Mouse (Mus musculus) heart, adult 2 months (tissue): ENCODE results near the gene Dscam. TPM values are rescaled to one million over a fixed set of nuclear protein-coding genes. Genes with fewer than 3 reads are reported as not detected.
A peak's percentile ranks its signal among the peaks of the same experiment; 100 is the strongest.

Source experiments
- DNase-seq, 2 experiments: peaks; one replicate each; pipeline ENCODE4 v3.0.0; 2021
- H3K27ac ChIP-seq: fragments of 200-600 bp; 2 replicates; pipeline ENCODE4 v1.8.1; 2022
- H3K27me3 ChIP-seq: fragments of 200-500 bp; 2 replicates; pipeline ENCODE4 v1.6.1; 2012; ENCODE audit warnings: mild to moderate bottlenecking, low read length, inconsistent platforms, mixed read lengths; ENCODE audit not compliant: control insufficient read depth, insufficient read depth
- H3K36me3 ChIP-seq: fragments of 200-500 bp; 2 replicates; pipeline ENCODE4 v1.6.1; 2012; ENCODE audit warnings: low read length, inconsistent platforms; ENCODE audit not compliant: control insufficient read depth, insufficient read depth
- H3K4me1 ChIP-seq: fragments of 200-500 bp; 2 replicates; pipeline ENCODE4 v1.6.1; 2011; ENCODE audit warnings: low read length; ENCODE audit not compliant: control insufficient read depth, insufficient read depth
- H3K4me3 ChIP-seq: fragments of 200-600 bp; 2 replicates; pipeline ENCODE4 v1.8.1; 2022
- H3K79me2 ChIP-seq: fragments of 200-500 bp; replicated peaks from 2 replicates; pipeline ENCODE4 v1.6.1; 2012; ENCODE audit warnings: mild to moderate bottlenecking, inconsistent platforms, low read length, moderate library complexity, mixed read lengths; ENCODE audit not compliant: control insufficient read depth, insufficient read depth
- H3K9ac ChIP-seq: fragments of 200-500 bp; 2 replicates; pipeline ENCODE4 v1.6.1; 2012; ENCODE audit warnings: low read depth, mild to moderate bottlenecking, control low read depth, inconsistent platforms, low read length, mixed read lengths
- CTCF ChIP-seq: fragments of 200-600 bp; IDR thresholded peaks from 2 replicates; pipeline ENCODE4 v1.8.1; 2022; ENCODE audit warnings: antibody characterized with exemption, mild to moderate bottlenecking, moderate library complexity
- EP300 ChIP-seq: fragments of 200-500 bp; IDR thresholded peaks from 2 replicates; pipeline ENCODE4 v1.6.1; 2011; ENCODE audit warnings: low read depth, low read length, control low read depth; ENCODE audit not compliant: insufficient read depth
- POLR2A ChIP-seq: fragments of 200-500 bp; IDR thresholded peaks from 2 replicates; pipeline ENCODE4 v1.6.1; 2011; ENCODE audit warnings: mild to moderate bottlenecking, low read depth, low read length, control low read depth; ENCODE audit not compliant: insufficient read depth
- WGBS: fragments of 180-500 bp; shearing (Covaris S2); methylation state at CpG from one replicate; pipeline ENCODE4 v1.1.7; 2018; 5-methylcytosine and 5-hydroxymethylcytosine counted together
- intact Hi-C: fragments of 180-260 bp; cut with DNase I; formaldehyde crosslinking; loops from one replicate; pipeline ENCODE4 v1.15.1; 2025
- polyA plus RNA-seq: library from polyadenylated mRNA; depleted of rRNA; stranded (reverse); fragments of >200 nt; gene quantifications from 2 replicates; pipeline ENCODE4 v1.2.3, GENCODE M21; 2012
- total RNA-seq, 2 experiments: library from RNA; stranded (reverse); gene quantifications; 2 replicates each; pipeline ENCODE4 v1.2.3; 2021

Dscam gene
- total and polyA plus RNA-seq, 3 experiments, result 0.06 TPM; not detected in 2

- intact Hi-C loops, result no loop called here
- TF ChIP-seq POLR2A (no peak), EP300 (no peak), CTCF (no peak)
- Histone ChIP-seq H3K4me3 (no peak overlapping the region), H3K79me2 (no peaks in the 10 kb centered on the region), H3K36me3 (no peaks in the 10 kb centered on the region), H3K27me3 (no peaks in the 10 kb centered on the region), H3K4me1 (no peaks in the 10 kb centered on the region), H3K9ac (no peak overlapping the region), H3K27ac (no peak overlapping the region)
- DNase-seq, result peak in 1 of 2 experiments; percentile 9
- 46% methylated on average over 1 of the region's 1 CpGs for WGBS
Measured at GRCm38 (mm10) chr16:96806298-96806697, 364.3 kb downstream of the Dscam start.

- Histone ChIP-seq H3K79me2 (no peaks in the 10 kb centered on the region), H3K36me3 (no peaks in the 10 kb centered on the region), H3K4me1 (no peaks in the 10 kb centered on the region), H3K27me3 (no peaks in the 10 kb centered on the region), H3K9ac (no peak overlapping the region), H3K4me3 (no peak overlapping the region), H3K27ac (no peak overlapping the region)
- 65% methylated on average over 2 of the region's 2 CpGs for WGBS
- intact Hi-C loops, result no loop called here
- TF ChIP-seq POLR2A, result no peak
- TF ChIP-seq EP300, result no peak
- TF ChIP-seq CTCF, result no peak
- no peak for DNase-seq
Measured at GRCm38 (mm10) chr16:96802636-96803035, 367.9 kb downstream of the Dscam start.

DNA sequence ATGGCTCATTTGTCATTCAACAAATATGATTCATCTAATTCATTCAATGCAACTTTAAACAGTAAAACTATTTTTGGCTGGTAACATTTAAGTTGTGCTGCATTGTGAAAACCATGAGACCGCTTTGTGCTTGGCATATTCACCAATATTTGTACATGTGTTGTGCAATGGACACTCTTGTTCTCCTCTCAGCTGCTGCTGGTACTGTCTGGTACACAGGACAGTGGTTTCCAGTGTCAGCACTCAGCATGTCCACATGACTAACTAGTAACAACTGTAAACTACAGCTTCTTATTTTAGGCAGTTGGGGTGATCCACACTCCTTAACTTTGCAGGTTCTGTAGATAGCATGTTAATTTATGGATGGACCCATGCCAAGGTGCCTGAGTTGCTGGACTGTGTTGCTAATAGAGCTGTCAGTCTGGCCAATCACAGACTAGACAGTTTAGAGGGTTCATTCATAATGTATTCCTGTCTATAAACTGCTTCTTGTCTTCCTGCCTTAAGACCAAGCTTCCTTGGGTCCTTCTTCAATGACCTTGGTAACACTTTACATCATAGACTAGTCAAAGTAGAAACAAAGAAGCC, 368.8 kb downstream of the Dscam start:
- 93% methylated on average over 1 of the region's 1 CpGs for WGBS
- Histone ChIP-seq H3K4me1 (no peaks in the 10 kb centered on the region), H3K79me2 (no peaks in the 10 kb centered on the region), H3K36me3 (no peaks in the 10 kb centered on the region), H3K27ac (no peak overlapping the region), H3K9ac (no peak overlapping the region), H3K27me3 (no peaks in the 10 kb centered on the region), H3K4me3 (no peak overlapping the region)
- TF ChIP-seq EP300 (no peak), POLR2A (no peak), CTCF (no peak)
- no peak for DNase-seq
- intact Hi-C loops, result no loop called here

GRCm38 (mm10) chr16:96795431-96795830, 375.1 kb downstream of the Dscam start:
- TF ChIP-seq EP300 (no peak), POLR2A (no peak), CTCF (peak; percentile 71)
- Histone ChIP-seq H3K4me1 (no peaks in the 10 kb centered on the region), H3K27ac (no peak overlapping the region), H3K9ac (no peak overlapping the region), H3K4me3 (no peak overlapping the region), H3K36me3 (no peaks in the 10 kb centered on the region), H3K79me2 (no peaks in the 10 kb centered on the region), H3K27me3 (no peaks in the 10 kb centered on the region)
- DNase-seq, result peak; percentile 6 to 20
- intact Hi-C loops, result no loop called here
- WGBS, result 19% methylated on average over 2 of the region's 2 CpGs

- 32% methylated on average over 2 of the region's 2 CpGs for WGBS
- no peaks in the 10 kb centered on the region for H3K36me3 ChIP-seq
- H3K79me2 ChIP-seq, result no peaks in the 10 kb centered on the region
- H3K4me1 ChIP-seq, result no peaks in the 10 kb centered on the region
- H3K4me3 ChIP-seq, result no peak overlapping the region
- DNase-seq, result no peak
- no peak overlapping the region for H3K27ac ChIP-seq
- TF ChIP-seq POLR2A (no peak), EP300 (no peak), CTCF (no peak)
- H3K27me3 ChIP-seq, result no peaks in the 10 kb centered on the region
- H3K9ac ChIP-seq, result no peak overlapping the region
- intact Hi-C loops, result no loop called here
Measured at GRCm38 (mm10) chr16:96791307-96791706, 379.2 kb downstream of the Dscam start.

GRCm38 (mm10) chr16:96788286-96788685, 382.3 kb downstream of the Dscam start:
- H3K4me3 ChIP-seq, result no peak overlapping the region
- intact Hi-C loops, result no loop called here
- H3K27ac ChIP-seq, result no peak overlapping the region
- H3K36me3 ChIP-seq, result no peaks in the 10 kb centered on the region
- no peak for DNase-seq
- TF ChIP-seq POLR2A (no peak), EP300 (no peak), CTCF (no peak)
- no peaks in the 10 kb centered on the region for H3K79me2 ChIP-seq
- WGBS, result 62% methylated on average over 5 of the region's 5 CpGs
- no peaks in the 10 kb centered on the region for H3K4me1 ChIP-seq
- no peaks in the 10 kb centered on the region for H3K27me3 ChIP-seq
- H3K9ac ChIP-seq, result no peak overlapping the region
